Mouse (Mus musculus) stomach, embryonic 15.5 days (tissue): Measurements from ENCODE around the gene Fam219a. TPM values are rescaled to one million over a fixed set of nuclear protein-coding genes. Genes with fewer than 3 reads are reported as not detected.

Experiments used
- ATAC-seq: fragments of 200-750 bp; cut with Nextera tagmentation; 2 replicates; pipeline ENCODE4 v1.8.0; 2017; ENCODE audit warnings: low read depth, moderate number of reproducible peaks, moderate TSS enrichment; ENCODE audit not compliant: insufficient read depth, low FRiP score
- H3K27ac ChIP-seq: fragments of 300-500 bp; sonication (generic); 2 replicates; pipeline ENCODE4 v1.5.1; 2015; ENCODE audit warnings: mild to moderate bottlenecking, inconsistent platforms
- H3K27me3 ChIP-seq: fragments of 300-500 bp; sonication (generic); replicated peaks from 2 replicates; pipeline ENCODE4 v1.6.1; 2015; ENCODE audit warnings: inconsistent platforms
- H3K36me3 ChIP-seq: fragments of 300-500 bp; sonication (generic); 2 replicates; pipeline ENCODE4 v1.6.1; 2015; ENCODE audit warnings: inconsistent platforms
- H3K4me1 ChIP-seq: fragments of 300-500 bp; sonication (generic); 2 replicates; pipeline ENCODE4 v1.6.1; 2015; ENCODE audit warnings: inconsistent platforms
- H3K4me2 ChIP-seq: fragments of 300-500 bp; sonication (generic); 2 replicates; pipeline ENCODE4 v1.6.1; 2015; ENCODE audit warnings: mild to moderate bottlenecking, inconsistent platforms
- H3K4me3 ChIP-seq: fragments of 300-500 bp; sonication (generic); replicated peaks from 2 replicates; pipeline ENCODE4 v1.5.1; 2015; ENCODE audit warnings: inconsistent platforms
- H3K9ac ChIP-seq: fragments of 300-500 bp; sonication (generic); 2 replicates; pipeline ENCODE4 v1.6.1; 2015; ENCODE audit warnings: inconsistent platforms
- H3K9me3 ChIP-seq: fragments of 300-500 bp; sonication (generic); 2 replicates; pipeline ENCODE4 v1.6.1; 2016; ENCODE audit warnings: inconsistent platforms
- WGBS: fragments of 180-500 bp; shearing (Covaris S2); methylation state at CpG from one replicate; pipeline ENCODE4 v1.1.7; 2015; 5-methylcytosine and 5-hydroxymethylcytosine counted together
- polyA plus RNA-seq: library from polyadenylated mRNA; unstranded; fragments of >200 nt; fragmentation: Nextera tagmentation; extraction: Ambion mirVana; gene quantifications from 2 replicates; pipeline ENCODE4 v1.2.1, GENCODE M21; 2015

Fam219a gene
- polyA plus RNA-seq, 1 experiment from 2014 or later: 2.9 TPM

DNA sequence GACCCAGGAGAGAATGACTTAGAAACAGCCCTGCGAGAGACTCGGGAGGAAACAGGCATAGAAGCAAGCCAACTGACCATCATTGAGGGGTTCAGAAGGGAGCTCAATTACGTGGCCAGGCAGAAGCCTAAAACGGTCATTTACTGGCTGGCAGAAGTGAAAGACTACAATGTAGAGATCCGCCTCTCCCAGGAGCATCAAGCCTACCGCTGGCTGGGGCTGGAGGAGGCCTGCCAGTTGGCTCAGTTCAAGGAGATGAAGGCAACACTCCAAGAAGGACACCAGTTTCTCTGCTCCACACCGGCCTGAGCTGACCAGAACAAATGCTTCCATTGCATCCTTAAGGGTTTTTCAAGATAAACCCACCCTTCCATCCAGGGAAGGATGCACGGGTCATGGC is 89.1 kb downstream of the Fam219a start:
- no peak overlapping the region for H3K9ac ChIP-seq
- no peak overlapping the region for H3K4me3 ChIP-seq
- WGBS: 62% methylated on average over 8 of the region's 8 CpGs
- H3K4me1 ChIP-seq: peaks cover 7% of the 10 kb centered on the region; the same call in 1 of the 2 replicates
- H3K27me3 ChIP-seq: no peaks in the 10 kb centered on the region
- no peak for ATAC-seq
- H3K36me3 ChIP-seq: no peaks in the 10 kb centered on the region
- H3K9me3 ChIP-seq: no peaks in the 10 kb centered on the region
- H3K4me2 ChIP-seq: no peak overlapping the region
- peak overlapping the region; percentile 81 for H3K27ac ChIP-seq

DNA sequence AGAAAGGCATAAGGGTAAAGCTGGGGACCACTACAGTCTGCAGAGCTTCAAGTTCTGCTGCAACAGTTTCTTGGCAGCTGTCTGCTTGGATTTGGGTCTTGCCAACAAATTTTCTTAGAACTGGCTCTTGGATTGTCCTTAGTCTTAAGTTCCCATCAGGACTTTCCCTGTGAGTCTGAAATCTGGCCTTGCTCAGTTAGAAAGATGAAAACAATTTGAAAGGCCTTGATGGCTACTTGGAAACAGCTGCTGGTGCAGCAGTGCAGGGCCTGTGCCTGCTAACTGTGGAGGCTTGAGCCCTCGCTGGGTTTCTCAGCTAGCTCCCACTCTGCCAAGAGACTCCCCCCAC is 89.9 kb downstream of the Fam219a start:
- H3K4me3 ChIP-seq: no peak overlapping the region
- WGBS: 52% methylated on average over 1 of the region's 1 CpGs
- no peaks in the 10 kb centered on the region for H3K27me3 ChIP-seq
- peak; percentile 80 for ATAC-seq
- H3K27ac ChIP-seq: peak overlapping the region; percentile 81
- no peak overlapping the region for H3K4me2 ChIP-seq
- H3K9me3 ChIP-seq: no peaks in the 10 kb centered on the region
- H3K36me3 ChIP-seq: no peaks in the 10 kb centered on the region
- no peak overlapping the region for H3K9ac ChIP-seq
- peaks cover 7% of the 10 kb centered on the region; the same call in 1 of the 2 replicates for H3K4me1 ChIP-seq

DNA sequence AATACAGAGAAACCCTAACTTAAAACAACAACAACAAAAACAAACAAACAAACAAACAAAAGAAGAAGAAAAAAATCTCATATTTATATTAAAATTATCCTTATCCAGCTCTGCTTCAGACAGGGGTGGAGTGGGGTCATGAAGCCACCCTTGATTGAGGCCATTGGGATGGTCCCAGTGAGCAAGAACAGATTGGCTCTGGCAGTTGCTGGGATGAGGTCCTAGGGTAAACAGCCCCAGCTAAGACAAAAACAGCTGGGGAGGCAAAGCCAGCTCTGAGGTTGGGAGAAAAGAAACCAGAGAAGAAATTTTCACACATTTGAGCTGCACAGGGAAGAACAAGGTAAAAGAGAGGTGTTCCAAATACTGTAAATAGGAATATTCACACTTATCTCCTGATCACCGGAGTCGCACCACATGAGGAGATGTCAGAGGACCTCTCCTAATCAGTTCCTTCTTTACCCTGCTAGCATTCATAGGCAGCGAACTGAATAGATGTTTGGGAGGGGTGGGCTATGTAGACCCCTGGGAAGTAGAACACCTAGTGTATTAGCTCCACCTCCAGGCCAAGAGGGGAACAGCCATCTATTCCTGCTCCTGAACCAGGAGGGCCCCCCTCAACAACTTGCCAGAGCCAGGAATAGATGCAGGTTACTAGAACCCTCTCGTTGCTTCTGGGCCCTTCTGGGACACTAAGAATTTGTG is 90.4 kb downstream of the Fam219a start:
- Histone ChIP-seq H3K36me3 (no peaks in the 10 kb centered on the region), H3K27me3 (no peaks in the 10 kb centered on the region), H3K9ac (no peak overlapping the region), H3K4me1 (peaks cover 7% of the 10 kb centered on the region; the same call in 1 of the 2 replicates), H3K4me2 (no peak overlapping the region), H3K4me3 (no peak overlapping the region), H3K9me3 (no peaks in the 10 kb centered on the region), H3K27ac (peak overlapping the region; percentile 81)
- no peak for ATAC-seq
- WGBS: 57% methylated on average over 4 of the region's 4 CpGs

DNA sequence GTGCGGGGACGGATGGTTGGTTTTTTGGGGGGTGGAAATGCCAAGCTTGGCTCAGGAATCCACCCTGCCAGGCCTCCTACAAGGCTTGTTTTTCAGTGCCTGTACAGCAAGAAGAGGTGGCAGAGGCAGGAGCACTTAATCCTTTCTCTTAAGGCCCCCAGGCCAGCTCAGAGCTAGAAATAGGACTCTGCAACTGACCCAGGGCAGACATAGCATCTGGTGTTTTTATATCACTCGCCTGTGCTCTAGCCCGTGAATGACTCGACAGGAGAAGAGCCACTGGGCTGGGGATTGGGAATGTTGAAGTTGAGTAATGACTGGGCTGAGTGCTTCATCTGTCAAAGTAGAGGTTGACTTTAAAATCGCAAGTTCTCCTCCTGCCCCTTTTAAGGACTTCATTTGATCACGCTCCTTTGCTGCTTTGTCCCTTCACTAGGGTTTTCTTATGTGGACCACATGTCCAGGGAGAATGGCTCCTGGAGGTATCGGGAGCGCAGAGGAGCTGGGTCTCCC is 91.6 kb downstream of the Fam219a start:
- Histone ChIP-seq H3K9me3 (no peaks in the 10 kb centered on the region), H3K4me3 (no peak overlapping the region), H3K4me1 (peaks cover 7% of the 10 kb centered on the region; the same call in 1 of the 2 replicates), H3K36me3 (no peaks in the 10 kb centered on the region), H3K27me3 (no peaks in the 10 kb centered on the region), H3K4me2 (no peak overlapping the region), H3K27ac (no peak overlapping the region), H3K9ac (no peak overlapping the region)
- WGBS: 83% methylated on average over 9 of the region's 9 CpGs
- no peak for ATAC-seq

DNA sequence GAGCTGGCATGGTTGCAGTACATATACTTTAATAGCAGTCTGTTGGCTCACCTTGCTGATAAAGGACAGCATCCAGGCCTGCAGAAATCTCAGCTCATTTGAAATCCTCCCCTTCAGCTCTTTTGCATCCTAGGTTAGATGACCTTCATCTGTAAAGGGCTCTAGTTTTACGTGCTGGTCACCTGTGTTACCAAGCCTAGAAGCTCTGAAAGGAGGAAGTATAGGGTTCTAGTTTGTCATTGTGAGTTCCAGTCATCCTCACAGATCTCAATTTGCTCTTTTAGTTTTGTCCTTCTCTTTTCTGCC is 98.0 kb downstream of the Fam219a start:
- no peaks in the 10 kb centered on the region for H3K36me3 ChIP-seq
- H3K4me3 ChIP-seq: no peak overlapping the region
- H3K9ac ChIP-seq: no peak overlapping the region
- ATAC-seq: no peak
- no peaks in the 10 kb centered on the region for H3K9me3 ChIP-seq
- H3K27me3 ChIP-seq: no peaks in the 10 kb centered on the region
- no peak overlapping the region for H3K27ac ChIP-seq
- WGBS: 79% methylated on average over 1 of the region's 1 CpGs
- no peak overlapping the region for H3K4me2 ChIP-seq
- H3K4me1 ChIP-seq: peaks cover 3% of the 10 kb centered on the region; the same call in 1 of the 2 replicates

DNA sequence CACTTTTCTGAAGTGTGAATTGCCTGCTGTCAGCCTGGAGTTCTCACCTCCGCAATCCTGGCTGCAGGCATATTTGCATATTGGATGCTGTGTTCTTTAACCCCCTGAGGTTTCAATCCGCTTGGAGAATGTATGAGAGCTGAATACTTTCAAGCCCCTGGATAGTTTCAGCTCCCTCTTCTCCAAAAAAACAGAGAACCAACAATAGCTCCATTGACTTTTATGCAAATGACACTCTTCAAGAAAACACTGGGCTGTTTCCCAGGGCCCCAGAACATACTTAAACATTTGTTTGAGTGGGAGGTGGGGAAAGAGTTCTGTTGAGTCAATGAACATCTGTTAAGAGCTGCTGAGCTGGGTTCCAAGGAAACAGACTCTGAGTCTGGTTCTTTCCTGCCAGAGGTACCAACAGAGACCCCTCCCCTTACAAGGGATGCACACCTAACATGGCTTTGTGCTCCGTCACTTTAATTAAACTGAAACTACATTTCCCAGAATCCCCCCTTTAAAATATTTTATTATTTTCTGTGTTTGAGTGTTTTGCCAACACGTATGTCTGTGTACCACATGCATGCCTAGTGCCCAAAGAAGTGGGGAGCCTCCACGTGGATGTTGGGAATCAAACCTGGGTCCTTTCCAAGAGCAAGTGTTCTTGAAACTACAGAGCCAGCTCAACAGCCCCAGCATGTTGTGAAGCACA is 98.5 kb downstream of the Fam219a start:
- no peak overlapping the region for H3K27ac ChIP-seq
- 51% methylated on average over 5 of the region's 5 CpGs for WGBS
- no peak for ATAC-seq
- no peak overlapping the region for H3K4me2 ChIP-seq
- no peak overlapping the region for H3K4me3 ChIP-seq
- H3K9me3 ChIP-seq: no peaks in the 10 kb centered on the region
- H3K36me3 ChIP-seq: no peaks in the 10 kb centered on the region
- H3K27me3 ChIP-seq: no peaks in the 10 kb centered on the region
- peaks cover 5% of the 10 kb centered on the region for H3K4me1 ChIP-seq
- H3K9ac ChIP-seq: no peak overlapping the region

DNA sequence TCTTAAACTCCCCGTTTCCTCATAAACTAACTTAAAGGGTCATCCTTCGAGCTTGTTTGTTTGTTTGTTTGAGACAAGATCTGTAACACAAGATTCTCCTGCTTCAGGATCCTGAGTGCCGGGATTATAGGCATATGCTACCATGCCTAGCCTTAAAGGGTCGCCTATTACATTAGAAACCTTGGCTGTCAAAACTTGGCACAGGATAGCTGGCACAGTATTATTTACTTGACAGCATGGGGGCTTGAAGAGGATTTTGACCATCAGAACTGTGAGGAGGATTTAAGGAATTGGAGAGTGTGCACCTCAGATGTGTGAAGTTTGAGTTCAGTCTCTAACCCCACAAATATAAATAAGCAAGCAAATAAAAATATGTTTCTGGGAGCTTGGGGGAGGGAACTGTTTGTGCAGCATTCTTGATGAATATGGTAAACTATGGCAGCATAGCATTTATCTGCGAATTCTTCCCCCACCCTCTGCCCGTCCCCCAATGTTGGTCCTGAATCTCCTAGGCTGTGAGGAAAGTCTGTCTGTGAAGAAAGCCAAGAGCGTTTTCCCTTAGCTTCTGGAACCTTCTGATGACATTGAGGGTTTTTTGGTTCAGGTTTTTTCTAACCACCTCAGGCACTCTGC is 99.2 kb downstream of the Fam219a start:
- Histone ChIP-seq H3K4me2 (no peak overlapping the region), H3K27me3 (no peaks in the 10 kb centered on the region), H3K9me3 (no peaks in the 10 kb centered on the region), H3K36me3 (no peaks in the 10 kb centered on the region), H3K27ac (no peak overlapping the region), H3K9ac (no peak overlapping the region), H3K4me3 (no peak overlapping the region), H3K4me1 (peaks cover 6% of the 10 kb centered on the region)
- ATAC-seq: no peak
- WGBS: 67% methylated on average over 7 of the region's 7 CpGs

DNA sequence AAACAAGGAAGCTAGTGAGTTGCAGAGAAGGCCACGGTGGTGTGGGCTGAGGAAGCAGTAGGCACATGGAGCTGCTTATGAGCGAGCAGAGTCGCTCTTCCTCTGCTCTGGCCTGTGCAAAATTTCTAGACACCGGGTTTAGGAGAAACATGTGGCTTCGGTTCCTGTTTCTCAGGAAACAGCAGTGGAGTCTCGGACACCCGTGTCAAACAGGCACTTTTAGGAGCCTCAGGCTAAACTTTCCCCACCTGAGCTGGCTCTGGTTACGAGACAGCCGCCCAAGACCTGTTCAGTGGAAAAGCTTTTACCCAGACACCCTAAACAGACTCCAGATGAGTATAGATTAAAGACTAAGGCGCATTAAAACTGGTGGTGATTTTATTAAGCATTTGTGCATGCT is 100.1 kb downstream of the Fam219a start:
- Histone ChIP-seq H3K9me3 (no peaks in the 10 kb centered on the region), H3K4me3 (no peak overlapping the region), H3K27me3 (no peaks in the 10 kb centered on the region), H3K4me1 (peaks cover 6% of the 10 kb centered on the region), H3K27ac (no peak overlapping the region), H3K9ac (no peak overlapping the region), H3K4me2 (no peak overlapping the region), H3K36me3 (no peaks in the 10 kb centered on the region)
- no peak for ATAC-seq
- WGBS: 78% methylated on average over 10 of the region's 10 CpGs

DNA sequence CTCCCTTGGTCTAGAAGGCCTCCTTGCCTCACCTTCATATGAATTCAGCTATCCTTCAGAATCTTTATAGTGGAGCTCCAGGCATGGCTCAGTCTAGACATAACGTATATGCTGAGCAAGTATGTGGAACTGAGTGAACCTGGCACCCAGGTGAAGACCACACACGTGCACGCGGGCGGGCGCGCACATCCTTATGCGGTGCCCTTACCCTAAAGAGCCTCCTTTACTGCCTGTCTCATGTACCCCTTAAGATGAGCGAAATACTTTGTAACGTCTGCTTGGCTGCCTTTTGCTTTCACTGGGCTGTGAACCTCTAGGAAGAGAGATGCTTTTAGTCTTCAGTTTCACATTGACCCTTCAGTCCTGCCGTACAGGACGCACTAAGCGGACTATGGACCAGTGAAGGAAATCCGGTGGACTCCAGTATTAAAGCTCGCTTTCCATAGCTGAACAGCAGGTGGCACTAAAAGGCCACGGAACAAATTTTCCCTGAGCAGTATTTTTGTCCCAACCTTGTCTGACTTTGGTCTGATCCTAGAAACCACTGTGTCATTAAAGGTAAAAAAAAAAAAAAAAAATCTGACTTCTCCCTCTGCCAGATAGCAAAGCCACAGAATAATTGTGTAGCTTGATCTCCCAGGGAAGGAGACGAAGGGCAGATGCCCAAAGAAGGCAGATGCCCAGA is 100.8 kb downstream of the Fam219a start:
- no peaks in the 10 kb centered on the region for H3K9me3 ChIP-seq
- H3K9ac ChIP-seq: no peak overlapping the region
- no peak for ATAC-seq
- no peaks in the 10 kb centered on the region for H3K27me3 ChIP-seq
- no peak overlapping the region for H3K4me2 ChIP-seq
- 54% methylated on average over 17 of the region's 17 CpGs for WGBS
- H3K36me3 ChIP-seq: no peaks in the 10 kb centered on the region
- no peak overlapping the region for H3K4me3 ChIP-seq
- H3K4me1 ChIP-seq: peaks cover 11% of the 10 kb centered on the region
- no peak overlapping the region for H3K27ac ChIP-seq

Other genes with a start within 250 kb of the Fam219a start
- gene Ubap1, start 220.5 kb downstream of the Fam219a start, polyA plus RNA-seq: 48.9 and 49.5 TPM in 2 replicates
- gene Kif24, start 104.7 kb downstream of the Fam219a start, polyA plus RNA-seq: 5.5 and 6.1 TPM in 2 replicates
- 48.0 and 55.7 TPM in 2 replicates for gene Nudt2, start 104.4 kb downstream of the Fam219a start, polyA plus RNA-seq
- 5.7 and 6.4 TPM in 2 replicates for gene AI464131, start 66.5 kb downstream of the Fam219a start, polyA plus RNA-seq
- 0.30 and 0.55 TPM in 2 replicates for gene 1110017D15Rik, start 52.2 kb downstream of the Fam219a start, polyA plus RNA-seq
- 3.0 and 3.7 TPM in 2 replicates for gene Dnaic1, start 237 bp upstream of the Fam219a start, polyA plus RNA-seq
- 18.3 and 24.0 TPM in 2 replicates for gene Enho, start 70.8 kb upstream of the Fam219a start, polyA plus RNA-seq
- gene Cntfr, start 127.6 kb upstream of the Fam219a start, polyA plus RNA-seq: 8.3 and 11.8 TPM in 2 replicates
- 153 and 157 TPM in 2 replicates for gene Il11ra1, start 130.5 kb upstream of the Fam219a start, polyA plus RNA-seq
- 59.5 and 61.1 TPM in 2 replicates for gene Rpp25l, start 144.0 kb upstream of the Fam219a start, polyA plus RNA-seq
- 124 and 130 TPM in 2 replicates for gene Dctn3, start 153.6 kb upstream of the Fam219a start, polyA plus RNA-seq
- gene Arid3c, start 161.6 kb upstream of the Fam219a start, polyA plus RNA-seq: not detected in 2 replicates
- 39.6 and 47.9 TPM in 2 replicates for gene Galt, start 185.7 kb upstream of the Fam219a start, polyA plus RNA-seq
- gene Sigmar1, start 186.6 kb upstream of the Fam219a start, polyA plus RNA-seq: 81.6 and 82.2 TPM in 2 replicates
- gene Ccl27a, start 204.7 kb upstream of the Fam219a start, polyA plus RNA-seq: 31.5 and 33.7 TPM in 2 replicates